Comparison of ENCODE assay signal across 12 mouse cellular contexts in genomic region chr12:15698042-15698771, GRCm38 (mm10).
DNase-seq lines count a peak whose midpoint lies in the region; ATAC-seq lines count a peak whose summit lies in the region.
"Had no signal": no experiment of that assay in that cellular context is flagged by ENCODE, and none has a peak within 500 bp of the region (broad histone marks: within the 10 kb centered on the region; RNA-seq: fewer than 3 reads in every experiment).

No protein-coding gene starts in this region.

- H3K36me3 ChIP-seq in limb, embryonic 12.5 days = no peaks in the 10 kb centered on the region
- no peaks in the 10 kb centered on the region for H3K36me3 ChIP-seq in liver, embryonic 11.5 days (ENCODE audit: control insufficient read depth, insufficient read depth, low read length)
- H3K36me3 ChIP-seq: midbrain, embryonic 12.5 days had no signal

- 53% methylated on average over 6 of the region's 6 CpGs for WGBS in limb, embryonic 12.5 days
- 59% methylated on average over 6 of the region's 6 CpGs for WGBS in liver, embryonic 11.5 days

- no peak overlapping the region for H3K9ac ChIP-seq in limb, embryonic 12.5 days (replicated peaks)
- no peak overlapping the region for H3K9ac ChIP-seq in liver, embryonic 11.5 days (ENCODE audit: low read depth, low read length)
- H3K9ac ChIP-seq: midbrain, embryonic 12.5 days had no signal

- H3K4me2 ChIP-seq in limb, embryonic 12.5 days = no peak overlapping the region
- H3K4me2 ChIP-seq in liver, embryonic 11.5 days = no peak overlapping the region
- H3K4me2 ChIP-seq: midbrain, embryonic 12.5 days had no signal

- DNase-seq in gastrocnemius, adult 18-20 months (ENCODE audit: low spot score) = peak; percentile 45
- no peak for DNase-seq in gastrocnemius, postnatal 10 days
- DNase-seq in embryo, embryonic 11 days = peak; percentile 20
- DNase-seq in heart, postnatal 4 days = peak; percentile 18
- DNase-seq in urinary bladder, adult 18-20 months (ENCODE audit: low spot score in 2 of 2) = no peak
- DNase-seq in liver, embryonic 11.5 days (ENCODE audit: low spot score) = no peak
- DNase-seq in retina, postnatal 1 day = no peak
- DNase-seq: cerebellum, postnatal 36 days; layer of hippocampus, postnatal 36 days; right cerebral cortex, adult 18-20 months had no signal

- H3K27ac ChIP-seq in limb, embryonic 12.5 days = peak overlapping the region; percentile 19; the same call in 1 of the 2 replicates
- H3K27ac ChIP-seq in liver, embryonic 11.5 days (ENCODE audit: low read depth, low read length) = no peak overlapping the region
- H3K27ac ChIP-seq: midbrain, embryonic 12.5 days had no signal

- no peak for ATAC-seq in limb, embryonic 12.5 days (ENCODE audit: insufficient number of reproducible peaks, insufficient read depth, low FRiP score, low TSS enrichment, low read depth)
- no peak for ATAC-seq in liver, embryonic 11.5 days (replicated peaks; ENCODE audit: low FRiP score)

- no peaks in the 10 kb centered on the region for H3K27me3 ChIP-seq in limb, embryonic 12.5 days
- H3K27me3 ChIP-seq in liver, embryonic 11.5 days (replicated peaks; ENCODE audit: control insufficient read depth, insufficient read depth, low read length) = no peaks in the 10 kb centered on the region
- H3K27me3 ChIP-seq: midbrain, embryonic 12.5 days had no signal

- peaks cover 12% of the 10 kb centered on the region for H3K4me1 ChIP-seq in limb, embryonic 12.5 days (replicated peaks)
- H3K4me1 ChIP-seq in liver, embryonic 11.5 days (replicated peaks; ENCODE audit: control insufficient read depth, insufficient read depth, low read length) = 0 out of 2 replicates have a peak, but pooled peaks cover 2% of the 10 kb centered on the region
- H3K4me1 ChIP-seq: midbrain, embryonic 12.5 days had no signal

- H3K9me3 ChIP-seq in limb, embryonic 12.5 days = no peaks in the 10 kb centered on the region
- no peaks in the 10 kb centered on the region for H3K9me3 ChIP-seq in liver, embryonic 11.5 days (ENCODE audit: control insufficient read depth, low read length)
- H3K9me3 ChIP-seq: midbrain, embryonic 12.5 days had no signal

- H3K4me3 ChIP-seq in limb, embryonic 12.5 days (replicated peaks) = no peak overlapping the region
- H3K4me3 ChIP-seq in liver, embryonic 11.5 days (ENCODE audit: low read depth, low read length) = no peak overlapping the region
- H3K4me3 ChIP-seq: midbrain, embryonic 12.5 days had no signal

Comparison
In these comparisons a context has a peak if more than half of its experiments do, and no peak if none do; other contexts are left out.
1. DNase-seq: peak in gastrocnemius, adult 18-20 months (single experiment), embryo, embryonic 11 days (single experiment) and heart, postnatal 4 days (single experiment); none in gastrocnemius, postnatal 10 days (single experiment), urinary bladder, adult 18-20 months (0 of 2), liver, embryonic 11.5 days (single experiment) and retina, postnatal 1 day (single experiment).